Mouse (Mus musculus) left cerebral cortex, postnatal 4 days (tissue): ENCODE measurements around the gene Rfx3. TPM values are rescaled to one million over a fixed set of nuclear protein-coding genes. Genes with fewer than 3 reads are reported as not detected.

Experiments
- DNase-seq: peaks from one replicate; pipeline ENCODE4 v3.0.0-alpha.2; 2022
- intact Hi-C: fragments of 180-260 bp; cut with DNase I; formaldehyde crosslinking; loops from one replicate; pipeline ENCODE4 v1.15.1; 2025
- total RNA-seq, 2 experiments: library from RNA; stranded (reverse); gene quantifications; 2 replicates each; pipeline ENCODE4 v1.2.3; 2021

Gene Rfx3
- 10 to 100 TPM; 83.3 to 96.0 TPM for total RNA-seq

DNA sequence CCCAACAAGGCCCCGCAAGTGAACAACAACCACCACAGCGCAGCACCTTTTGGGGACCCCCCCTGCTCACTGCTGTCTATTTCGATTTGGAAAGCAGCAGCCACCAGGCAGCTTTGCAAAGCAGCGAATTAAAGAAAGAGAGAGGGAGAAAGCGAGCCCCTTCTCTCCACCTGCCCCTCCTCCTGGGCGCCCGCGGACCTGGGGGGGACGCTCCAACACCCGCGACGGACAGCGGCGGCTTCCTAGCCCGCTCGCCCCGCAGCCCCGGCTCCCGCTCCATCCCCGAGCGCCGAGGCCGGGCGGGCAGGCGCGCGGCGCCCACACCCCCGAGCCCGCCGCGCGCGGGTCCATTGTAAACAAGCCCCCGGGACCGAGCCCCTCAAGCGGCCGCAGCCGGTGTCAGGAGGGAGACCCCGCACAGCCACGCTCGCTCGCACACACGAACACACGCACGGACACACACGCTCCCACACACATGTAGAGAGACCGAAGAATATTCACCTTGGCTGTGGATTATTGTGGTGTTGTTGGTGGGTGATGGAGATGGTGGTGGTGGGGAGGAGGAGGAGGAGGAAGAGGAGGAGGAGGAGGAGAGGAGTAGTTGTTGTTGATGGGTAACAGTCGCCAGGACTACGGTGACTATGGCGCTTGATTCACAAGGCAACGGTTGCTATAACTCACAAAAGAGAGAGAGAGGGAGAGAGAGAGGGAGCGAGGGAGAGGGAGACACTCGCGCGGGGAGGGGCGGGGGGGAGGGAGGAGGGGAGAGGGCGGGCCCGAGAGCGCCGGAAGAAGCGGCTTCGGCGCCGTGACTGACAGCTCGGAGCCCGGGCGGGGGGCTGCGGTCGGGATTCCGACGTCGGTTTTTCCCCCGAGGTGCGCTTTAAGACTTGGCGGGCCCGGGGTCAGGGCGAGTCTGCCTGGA, at the start of gene Rfx3:
Rfx3 (minus strand) TSS at position 696 of the 925 bp plus-strand sequence.
- DNase-seq = peak; percentile 52
- intact Hi-C loops = loop anchor here (5.0 to 10.0 kb wide), 5 partner anchors 77 to 757 kb away; no protein-coding TSS in a partner anchor

DNA sequence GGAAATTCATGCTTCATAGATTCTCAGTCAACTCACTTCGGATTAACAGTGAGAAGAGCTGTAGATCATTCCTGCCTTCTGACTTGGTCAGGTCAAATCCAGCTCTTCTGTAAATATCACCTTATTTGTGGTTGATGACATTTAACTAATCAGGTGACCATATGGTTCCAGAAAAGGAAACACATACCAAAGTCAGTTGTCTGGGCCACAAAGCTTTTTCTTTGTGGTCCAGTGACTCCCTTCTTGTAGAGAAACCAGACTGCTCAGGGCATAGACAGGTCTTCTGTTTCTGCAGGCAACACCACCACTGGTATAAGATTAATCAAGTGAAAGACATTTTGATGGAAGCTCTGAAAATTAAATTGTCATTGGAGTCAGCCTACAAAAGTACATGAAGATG, 41.1 kb upstream of the Rfx3 start:
- no peak for DNase-seq
- intact Hi-C loops = no loop called here

DNA sequence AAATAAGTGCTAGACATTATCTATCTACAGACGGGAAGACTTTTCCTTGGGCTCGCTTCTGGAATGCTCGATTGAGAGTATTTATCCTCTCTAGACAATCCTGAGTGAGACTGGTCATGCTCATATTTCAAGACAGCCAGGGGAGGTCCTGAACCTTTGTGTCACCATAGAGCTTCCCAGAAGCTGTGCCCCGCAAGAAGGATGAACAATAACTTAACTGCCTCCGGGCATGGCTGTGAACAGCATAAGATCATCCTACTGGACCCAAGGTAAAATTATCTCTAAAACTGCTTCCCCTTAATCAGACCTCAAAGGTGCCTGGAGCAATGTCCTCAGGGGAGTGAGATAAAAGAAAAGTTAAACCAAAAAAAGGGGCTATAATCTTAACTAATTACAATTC, 40.6 kb upstream of the Rfx3 start:
- DNase-seq = no peak
- intact Hi-C loops = no loop called here

DNA sequence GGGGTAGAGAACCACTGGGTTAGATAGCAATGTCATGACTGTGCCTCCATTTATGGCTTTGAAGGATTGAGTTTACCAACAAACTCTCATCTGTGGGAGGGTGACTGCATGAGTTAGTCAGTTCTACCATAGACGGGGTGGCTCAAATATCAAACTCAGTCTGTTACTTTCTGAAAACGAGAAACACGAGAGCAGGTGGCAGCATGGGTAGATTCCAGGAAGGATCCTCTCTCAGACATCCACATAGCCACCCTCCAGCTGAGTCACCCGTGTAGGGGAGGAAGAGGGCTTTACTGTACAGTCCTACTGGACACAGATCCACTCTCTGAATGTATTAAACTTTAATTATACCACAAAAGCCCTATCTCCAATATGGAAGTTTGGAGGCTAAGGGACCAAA, 38.3 kb upstream of the Rfx3 start:
- DNase-seq = no peak
- intact Hi-C loops = no loop called here

DNA sequence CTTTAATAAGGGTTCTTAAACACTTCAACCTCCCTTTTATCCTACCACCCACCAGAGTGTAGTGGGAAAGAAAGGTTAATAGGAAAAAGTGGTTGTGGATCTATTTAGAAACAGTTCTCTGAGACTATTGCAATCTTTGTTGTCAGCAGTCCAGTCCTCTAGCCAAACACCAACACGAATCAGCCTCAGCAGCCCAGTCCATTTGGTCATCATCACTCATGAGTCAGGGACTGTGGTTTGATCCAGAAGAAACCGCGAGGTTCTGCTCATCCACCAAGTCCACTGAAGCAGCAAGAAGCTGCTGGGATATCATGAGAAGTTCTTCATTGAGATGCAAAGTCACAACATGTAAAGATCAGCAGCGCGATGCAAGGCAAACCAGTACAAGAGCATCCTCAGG, 35.8 kb upstream of the Rfx3 start:
- intact Hi-C loops = no loop called here
- DNase-seq = no peak

DNA sequence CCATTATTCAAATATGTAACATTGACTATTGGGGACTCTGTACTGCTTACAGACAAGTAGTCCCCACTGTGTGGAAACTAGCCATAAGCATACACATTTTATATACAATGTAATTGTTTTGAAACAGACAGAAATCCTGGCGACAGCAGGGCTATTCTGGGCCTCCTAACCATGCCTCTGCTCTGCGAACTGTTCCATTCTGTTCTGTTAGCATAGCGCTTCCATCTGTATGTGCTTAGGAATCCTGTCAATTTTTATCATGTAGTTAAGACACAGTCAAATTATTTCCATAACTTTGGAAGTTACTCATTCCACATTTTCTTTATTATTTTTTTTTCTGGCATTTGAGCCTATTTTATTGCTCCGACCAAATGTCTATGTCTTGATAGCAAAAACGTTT, 34.0 kb upstream of the Rfx3 start:
- intact Hi-C loops = no loop called here
- DNase-seq = no peak

DNA sequence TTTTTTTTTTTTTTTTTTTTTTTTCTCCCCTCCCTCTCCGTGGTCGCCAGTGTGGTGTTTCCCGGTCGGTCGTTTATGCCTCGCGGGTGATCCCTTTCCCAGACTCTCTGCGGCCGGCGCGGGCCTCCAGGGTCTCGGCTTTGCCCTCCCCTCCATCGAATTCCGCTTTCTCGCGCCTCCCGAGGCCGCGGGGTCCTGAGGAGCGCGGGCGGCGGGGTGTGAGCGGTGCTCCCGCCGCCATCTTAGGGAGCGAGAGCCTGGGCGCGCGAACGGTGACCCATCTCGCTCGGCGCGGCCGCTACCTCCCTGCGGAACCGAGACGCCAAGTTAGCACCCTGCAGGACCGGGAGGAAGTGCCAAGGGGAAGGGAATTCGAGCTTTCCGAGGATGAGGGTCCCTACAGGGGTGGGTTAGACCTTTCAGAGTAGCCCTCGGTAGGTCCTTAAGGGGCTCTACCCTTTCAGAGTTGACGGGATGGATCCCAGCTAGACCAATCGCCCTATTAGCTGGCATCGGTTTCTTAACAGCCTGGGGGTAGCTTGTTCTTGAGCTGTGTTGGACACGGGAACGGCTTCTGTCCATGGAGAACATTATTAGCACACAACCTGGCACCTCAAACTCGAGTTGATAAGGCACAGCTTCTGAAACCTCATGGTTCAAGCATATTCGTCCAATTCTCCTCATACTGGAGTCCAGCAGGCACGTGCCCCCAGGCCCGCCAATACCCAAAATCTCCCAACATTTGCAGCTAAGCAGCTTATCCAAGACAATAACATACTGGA, 943 bp upstream of the Rfx3 start:
- peak; percentile 72 for DNase-seq
- intact Hi-C loops = loop anchor here (5.0 to 10.0 kb wide), 5 partner anchors 75 to 755 kb away; no protein-coding TSS in a partner anchor

DNA sequence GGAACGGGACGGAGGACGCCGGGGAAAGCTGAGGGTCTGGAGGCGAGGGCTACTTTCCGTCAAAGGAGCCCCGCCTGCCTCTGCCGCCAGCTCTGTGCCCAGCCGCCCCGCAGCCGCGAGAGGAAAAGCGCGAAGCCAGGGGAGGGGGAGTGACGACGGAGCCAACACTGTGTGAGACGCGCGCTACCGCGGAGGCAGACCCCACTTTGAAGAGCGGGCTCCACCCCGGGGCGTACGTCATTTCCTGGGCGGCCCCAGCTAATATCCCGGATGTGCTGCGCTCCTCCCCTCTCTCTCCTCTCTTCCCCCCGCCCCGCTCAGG, 391 bp upstream of the Rfx3 start:
- DNase-seq = peak; percentile 98
- intact Hi-C loops = loop anchor here (5.0 to 10.0 kb wide), 5 partner anchors 76 to 756 kb away; no protein-coding TSS in a partner anchor

DNA sequence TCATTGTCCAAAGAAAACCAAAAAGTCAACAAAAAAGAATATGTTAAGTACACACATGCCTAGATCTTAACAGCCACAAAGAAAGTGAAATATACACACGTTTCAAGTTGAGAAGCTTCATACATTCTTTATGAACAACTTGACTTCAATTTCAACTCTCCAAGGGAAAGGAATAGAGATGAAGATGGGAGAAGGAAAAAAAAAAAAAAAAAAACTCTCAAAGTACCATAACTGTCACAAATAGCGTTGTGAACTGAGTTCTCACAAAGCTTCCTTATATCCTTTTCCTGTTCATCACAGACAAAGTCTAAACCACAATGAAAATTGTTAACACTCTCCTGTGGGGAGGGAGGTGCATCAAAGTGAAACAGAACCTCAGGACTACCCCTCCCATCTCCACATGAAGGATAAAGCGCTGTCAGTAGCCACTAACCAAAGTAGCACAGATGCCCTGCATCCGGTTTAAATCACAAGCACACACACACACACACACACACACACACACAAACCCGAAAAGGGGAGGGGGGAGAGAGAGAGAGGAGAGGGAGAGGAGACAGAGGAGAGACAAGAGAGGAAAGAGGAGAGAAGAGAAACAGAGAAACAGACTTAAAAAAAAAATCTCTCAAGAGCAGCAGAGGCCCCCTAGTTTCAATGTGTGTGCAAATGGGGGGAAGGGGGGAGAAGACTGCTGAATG, 1.2 kb downstream of the Rfx3 start:
- peak; percentile 50 for DNase-seq
- intact Hi-C loops = loop anchor here (5.0 to 10.0 kb wide), 6 partner anchors 78 to 758 kb away; no protein-coding TSS in a partner anchor

DNA sequence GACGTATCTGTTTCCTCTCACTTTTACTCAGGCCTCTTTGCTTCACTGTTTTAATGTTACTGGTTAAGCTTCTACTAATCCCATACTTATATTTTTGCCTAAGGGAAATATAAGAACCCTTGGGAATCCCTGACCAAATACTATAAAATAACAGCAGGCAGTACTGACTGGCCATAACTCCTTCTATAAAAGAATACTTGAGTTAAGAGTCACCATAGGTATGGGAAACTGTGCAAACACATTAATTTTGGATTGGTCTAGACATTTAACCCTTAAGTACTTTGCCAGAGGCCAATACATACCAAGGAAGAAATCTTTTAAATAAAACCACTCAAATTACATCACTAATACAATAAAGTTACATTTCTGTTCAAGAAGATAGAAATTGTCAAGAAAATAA, 6.8 kb downstream of the Rfx3 start:
- intact Hi-C loops = no loop called here
- no peak for DNase-seq

DNA sequence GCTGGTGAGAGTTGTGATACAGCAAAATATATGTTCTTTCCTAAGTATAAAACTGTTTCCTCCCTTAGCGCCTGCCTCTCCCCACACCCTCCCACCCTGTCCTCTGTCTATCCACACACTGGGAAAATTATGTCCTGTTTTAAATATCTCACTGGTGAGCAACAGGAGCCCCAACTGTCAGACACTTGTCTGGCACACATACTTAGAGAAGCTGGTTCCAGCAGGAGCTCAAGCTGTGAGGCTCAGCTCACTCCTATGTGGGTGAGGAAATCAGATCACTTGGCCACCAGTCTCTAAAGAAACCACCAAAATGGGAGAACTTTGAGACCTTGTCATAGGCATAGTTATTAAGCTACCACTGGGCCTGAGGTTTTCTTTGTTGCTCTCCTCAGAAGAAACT, 7.5 kb downstream of the Rfx3 start:
- peak; percentile 35 for DNase-seq
- intact Hi-C loops = no loop called here

DNA sequence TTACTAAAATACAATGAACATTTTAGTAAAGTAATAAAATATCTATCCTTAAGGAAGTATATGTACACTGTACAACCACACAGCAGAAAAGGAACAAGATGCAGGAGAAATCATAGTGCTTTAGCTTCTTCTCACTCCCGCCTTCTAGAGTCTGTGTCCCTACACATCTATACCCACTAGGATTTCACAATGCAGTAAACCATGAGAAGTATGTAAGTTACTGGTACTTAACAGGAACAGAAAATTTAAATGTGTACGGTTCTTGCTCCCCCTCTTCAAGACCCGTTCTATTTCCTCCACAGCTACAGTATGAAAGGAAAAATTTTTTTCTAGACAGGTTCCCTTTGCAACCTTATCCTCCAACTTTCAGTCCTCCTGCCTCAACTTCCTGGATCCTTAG, 8.3 kb downstream of the Rfx3 start:
- intact Hi-C loops = no loop called here
- no peak for DNase-seq

DNA sequence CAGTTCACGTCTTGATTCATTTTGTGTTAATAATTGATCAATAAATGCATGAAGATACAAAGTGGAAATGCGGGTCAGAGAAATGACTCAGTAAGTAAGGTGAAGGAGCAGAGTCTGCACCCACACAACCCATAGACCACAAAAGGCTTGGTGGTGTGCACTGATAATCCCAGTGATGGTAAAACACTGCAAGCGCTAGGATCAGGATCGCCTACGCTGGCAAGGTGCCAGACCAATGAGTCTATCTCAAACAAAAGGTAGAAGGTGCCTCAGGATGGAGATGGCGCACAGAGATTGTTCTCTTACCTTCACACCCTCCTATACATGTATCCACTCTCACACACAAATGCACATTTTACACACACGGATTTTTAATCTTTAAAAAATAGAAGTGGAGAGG, 18.2 kb downstream of the Rfx3 start:
- intact Hi-C loops = loop anchor here (10.0 kb wide), 1 partner anchor 408 kb away; no protein-coding TSS in a partner anchor
- DNase-seq = peak; percentile 19

DNA sequence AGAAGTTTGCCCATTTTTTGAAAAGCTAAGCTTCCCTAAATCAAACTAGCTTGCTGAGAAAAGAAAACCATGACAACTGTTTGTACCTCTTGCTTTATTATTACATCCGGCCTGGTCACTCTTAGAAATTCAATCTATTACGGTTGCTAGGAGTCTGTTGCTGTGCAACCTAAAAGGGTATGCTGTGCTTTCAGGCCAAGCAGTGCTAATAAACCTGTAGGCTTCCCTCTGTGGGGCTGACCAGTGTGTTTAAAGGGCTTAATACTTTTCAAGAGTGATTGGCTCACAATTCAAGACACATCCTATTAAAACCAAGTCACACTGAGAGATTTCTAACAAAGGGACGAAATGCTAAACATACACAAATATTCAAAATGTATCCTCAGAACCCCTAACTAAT, 22.2 kb downstream of the Rfx3 start:
- intact Hi-C loops = no loop called here
- DNase-seq = no peak

DNA sequence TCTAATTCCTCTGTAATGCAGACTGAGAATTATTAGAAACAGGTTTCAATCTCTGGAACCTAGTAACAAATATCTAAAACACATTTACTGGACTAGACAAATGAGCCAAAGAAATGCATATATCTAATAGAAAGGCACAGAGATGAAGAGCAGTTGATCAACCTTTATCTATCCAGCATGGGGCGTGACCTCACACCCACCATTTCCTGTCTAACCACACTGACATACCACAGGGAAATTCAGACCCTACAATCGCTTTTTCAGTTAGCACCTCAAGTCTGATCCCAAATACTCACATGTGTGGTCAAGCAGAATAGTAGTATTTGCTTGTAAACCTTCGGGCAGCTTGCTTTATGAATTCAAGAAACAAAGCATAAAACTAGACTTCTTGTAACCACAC, 43.4 kb downstream of the Rfx3 start:
- intact Hi-C loops = no loop called here

DNA sequence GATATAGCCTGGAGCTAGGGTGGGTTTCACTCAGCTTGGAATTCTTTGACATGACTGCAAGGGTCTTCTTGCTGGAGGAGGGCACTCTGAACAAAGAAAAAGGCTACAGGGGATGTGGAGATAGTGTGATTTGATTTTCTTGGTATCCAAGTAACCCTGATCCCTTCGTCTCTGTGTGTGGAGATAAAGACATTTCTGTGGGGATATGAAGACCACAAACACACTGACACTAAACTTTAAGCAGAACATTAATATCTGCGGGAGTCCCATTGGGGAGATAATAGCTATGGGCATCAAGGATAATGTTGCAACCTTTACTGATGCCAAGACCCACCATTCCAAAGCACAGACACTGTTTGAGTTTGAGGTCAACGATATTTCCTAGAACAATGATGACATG, 49.7 kb downstream of the Rfx3 start:
- intact Hi-C loops = no loop called here
- no peak for DNase-seq

More for the DNA sequence above, 43.4 kb downstream of the Rfx3 start:
- no peak for DNase-seq

DNA sequence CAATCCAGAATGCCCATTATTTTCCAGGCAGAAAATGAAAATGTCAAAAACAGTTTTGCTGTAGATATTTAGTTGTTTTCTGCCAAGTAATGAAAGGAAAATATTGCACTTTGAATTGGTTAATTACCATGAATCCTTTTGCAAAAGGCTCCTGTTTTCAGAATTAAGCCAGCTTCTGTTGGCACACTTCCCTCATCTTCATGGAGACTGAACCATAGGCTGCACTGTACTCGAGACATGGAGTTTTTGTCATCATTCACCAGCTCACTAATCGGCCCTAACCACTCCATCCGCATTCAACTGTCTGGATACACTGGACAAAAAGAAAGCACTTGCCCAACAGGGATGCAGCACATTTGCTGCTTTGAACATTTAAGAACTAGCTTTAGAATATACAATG, 75.5 kb downstream of the Rfx3 start:
- intact Hi-C loops = no loop called here
- DNase-seq = peak; percentile 6

DNA sequence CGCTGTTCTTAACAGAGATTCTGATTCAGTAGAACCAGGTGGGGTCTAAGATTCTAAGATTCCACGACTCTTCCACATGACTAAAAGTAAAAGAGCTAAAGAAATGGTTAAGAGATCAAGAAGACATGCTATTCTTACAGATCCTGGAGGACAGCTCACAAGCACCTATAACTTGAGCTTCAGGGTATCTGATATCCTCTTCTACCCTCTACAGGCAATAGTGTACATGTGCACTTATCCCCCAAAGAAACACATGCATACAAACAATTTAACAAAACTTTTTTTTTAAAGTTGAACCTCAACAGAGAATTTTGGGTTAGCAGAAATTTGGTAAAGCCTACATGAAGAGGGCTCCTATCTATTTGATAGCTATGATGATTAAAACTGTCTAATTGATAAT, 79.8 kb downstream of the Rfx3 start:
- intact Hi-C loops = no loop called here
- DNase-seq = no peak

DNA sequence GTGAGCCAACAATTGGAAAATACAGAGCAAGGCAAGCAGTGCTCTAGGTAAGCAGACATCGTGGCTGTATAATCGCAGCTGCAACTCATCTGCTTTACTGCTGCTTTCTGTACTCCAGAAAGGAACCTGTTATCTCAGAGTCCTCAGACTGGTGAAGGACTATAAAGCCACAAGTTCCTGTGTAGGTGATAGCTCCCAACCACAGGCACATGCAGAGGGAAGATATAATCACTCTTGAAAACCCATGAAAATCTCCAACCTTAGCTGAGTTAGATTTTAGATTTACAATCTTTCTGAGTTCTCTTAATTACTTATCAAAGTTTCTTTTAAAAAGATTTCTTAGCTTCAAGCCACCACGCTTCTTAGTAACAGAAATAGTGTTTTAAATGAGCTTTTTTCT, 84.6 kb downstream of the Rfx3 start:
- no peak for DNase-seq
- intact Hi-C loops = no loop called here

DNA sequence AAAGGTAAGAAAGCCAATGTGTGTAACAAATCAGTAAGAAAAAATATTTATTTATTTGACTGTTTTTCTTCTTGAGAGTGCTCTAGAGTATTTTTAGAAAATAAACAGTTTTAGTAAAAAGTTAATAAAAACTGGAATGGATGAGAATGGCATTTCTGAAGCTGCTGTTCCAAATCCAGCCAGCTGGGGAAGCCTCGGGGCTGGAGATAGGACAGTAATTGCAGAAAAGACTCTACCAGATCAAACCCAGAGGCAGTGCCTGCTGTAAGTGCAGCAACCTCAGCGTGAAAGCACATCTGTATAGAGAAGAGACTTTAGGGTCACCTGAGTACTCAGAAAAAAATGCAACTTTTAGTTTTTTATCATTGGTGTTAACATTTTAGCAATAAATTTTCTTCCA, 91.9 kb downstream of the Rfx3 start:
- DNase-seq = no peak
- intact Hi-C loops = no loop called here

DNA sequence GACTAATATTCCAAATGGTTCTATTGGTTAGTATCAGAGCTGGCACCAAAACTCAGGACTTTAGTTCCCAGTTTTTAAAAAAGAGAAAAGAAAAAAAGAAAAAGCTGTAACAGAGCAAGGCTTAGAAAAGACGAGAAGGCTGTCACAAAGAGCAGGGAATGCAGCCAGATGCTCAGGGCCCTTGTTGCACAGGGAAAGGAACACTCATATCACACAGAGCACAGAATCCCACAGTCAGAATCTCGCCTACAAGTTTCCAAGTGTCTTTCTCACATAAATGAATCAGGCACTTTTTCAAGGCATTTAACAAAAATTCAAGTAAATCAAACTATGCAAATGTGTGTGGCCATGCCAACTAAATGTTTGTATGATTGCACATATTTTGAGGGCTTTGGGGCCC, 94.5 kb downstream of the Rfx3 start:
- intact Hi-C loops = no loop called here
- peak; percentile 13 for DNase-seq
